Mouse (Mus musculus): ENCODE data around the gene Asap2.

GRCm38 (mm10) chr12:21241965-21242364 is 251.7 kb downstream of the Asap2 start:
- TF ChIP-seq CTCF (IDR thresholded peaks at IDR 0.05; ENCODE audit: low read depth, low read length) (no peak), POLR2A (IDR thresholded peaks at IDR 0.05; ENCODE audit: extremely low read depth, insufficient read depth, low read length) (no peak)
